Comparison of ENCODE assay signal across 8 mouse cellular contexts in the genomic region with DNA sequence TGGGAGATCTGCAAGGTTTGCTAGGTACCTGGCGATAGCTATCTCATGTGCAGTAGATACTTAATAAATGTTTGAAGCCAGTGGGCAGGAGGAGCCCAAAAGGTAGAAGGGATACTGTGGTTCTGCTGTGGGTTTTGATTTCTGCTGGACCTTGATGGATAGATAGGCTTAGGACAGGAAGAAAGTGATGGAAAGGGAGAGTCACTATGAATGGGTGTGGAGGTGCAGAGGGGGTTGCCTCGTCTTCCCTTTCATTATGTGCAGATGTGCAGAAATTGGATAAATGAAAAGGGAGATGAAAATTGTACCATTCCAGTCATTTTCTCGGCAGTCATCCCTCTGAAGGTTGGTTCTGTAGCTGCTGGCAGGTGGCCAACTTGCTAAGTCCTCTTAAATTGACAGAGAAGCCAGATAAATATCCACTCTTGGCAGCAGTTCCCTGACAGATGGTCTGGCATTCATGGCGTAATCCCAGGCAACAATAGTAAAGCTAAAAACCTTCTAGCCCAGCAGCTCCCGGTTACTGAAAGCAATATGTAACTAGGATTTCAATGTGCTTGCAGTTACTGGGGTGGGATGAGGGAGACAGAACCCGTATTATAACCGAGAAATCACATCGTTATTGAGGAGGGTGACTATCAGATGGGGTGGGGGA.
DNase-seq lines count a peak whose midpoint lies in the region; ATAC-seq and TF ChIP-seq lines count a peak whose summit lies in the region.

No protein-coding gene starts in this region.

- H3K4me1 ChIP-seq in lung, embryonic 14.5 days (ENCODE audit: insufficient read depth): 0 out of 2 replicates have a peak, but pooled peaks cover 2% of the 10 kb centered on the region
- H3K4me1 ChIP-seq in lung, adult 2 months (ENCODE audit: control insufficient read depth, insufficient read depth, low read length): no peaks in the 10 kb centered on the region
- H3K4me1 ChIP-seq in neural tube, embryonic 11.5 days (ENCODE audit: control insufficient read depth, insufficient read depth, low read length): no peaks in the 10 kb centered on the region

- H3K36me3 ChIP-seq in lung, embryonic 14.5 days (ENCODE audit: insufficient read depth): no peaks in the 10 kb centered on the region
- no peaks in the 10 kb centered on the region for H3K36me3 ChIP-seq in neural tube, embryonic 11.5 days (ENCODE audit: control insufficient read depth, insufficient read depth, low read length)

- peak; percentile 91 for DNase-seq in lung, embryonic 14.5 days
- no peak for DNase-seq in lung, adult 2 months
- DNase-seq in cerebellum, postnatal 4 days (ENCODE audit: low spot score in 2 of 2): peak; percentile 66 to 86
- DNase-seq in gastrocnemius, adult 2 months: peak; percentile 29
- DNase-seq in left cerebral cortex, adult 8-10 months (ENCODE audit: low spot score in 2 of 2): peak; percentile 55 to 81
- peak; percentile 34 for DNase-seq in neural tube, embryonic 11.5 days (ENCODE audit: low spot score)
- DNase-seq in B cell, adult 2 months: no peak

- H3K27ac ChIP-seq in lung, embryonic 14.5 days (ENCODE audit: low read depth): no peak overlapping the region
- no peak overlapping the region for H3K27ac ChIP-seq in gastrocnemius, adult 2 months
- no peak overlapping the region for H3K27ac ChIP-seq in neural tube, embryonic 11.5 days (ENCODE audit: low read depth, low read length)

- no peak overlapping the region for H3K9ac ChIP-seq in lung, embryonic 14.5 days
- H3K9ac ChIP-seq in neural tube, embryonic 11.5 days (ENCODE audit: low read length): no peak overlapping the region

- intact Hi-C loops in gastrocnemius, adult 2 months (cut with DNase I): no loop called here

- H3K27me3 ChIP-seq in lung, embryonic 14.5 days (ENCODE audit: insufficient read depth, low read length): no peaks in the 10 kb centered on the region
- no peaks in the 10 kb centered on the region for H3K27me3 ChIP-seq in neural tube, embryonic 11.5 days (ENCODE audit: control insufficient read depth, insufficient read depth, low read length)

- TF ChIP-seq CTCF in lung, embryonic 14.5 days (IDR thresholded peaks at IDR 0.05; ENCODE audit: low read depth): no peak
- no peak for TF ChIP-seq CTCF in lung, adult 2 months (IDR thresholded peaks at IDR 0.05; ENCODE audit: insufficient read depth, low read length)
- TF ChIP-seq CTCF in gastrocnemius, adult 2 months (IDR thresholded peaks at IDR 0.05): no peak

- TF ChIP-seq POLR2A in lung, adult 2 months (IDR thresholded peaks at IDR 0.05; ENCODE audit: borderline replicate concordance, extremely low read depth, low read depth, low read length): no peak

- ATAC-seq in lung, embryonic 14.5 days (ENCODE audit: insufficient read depth): peak; percentile 84
- no peak for ATAC-seq in neural tube, embryonic 11.5 days (ENCODE audit: insufficient read depth, low FRiP score, low TSS enrichment)
- ATAC-seq in megakaryocyte-erythroid progenitor cell, adult 5-6 weeks (replicated peaks; ENCODE audit: low FRiP score, low TSS enrichment, poor library complexity, severe bottlenecking): no peak

- peak overlapping the region; percentile 18; the same call in 1 of the 2 replicates for H3K4me2 ChIP-seq in lung, embryonic 14.5 days
- no peak overlapping the region for H3K4me2 ChIP-seq in neural tube, embryonic 11.5 days (ENCODE audit: low read depth)

- no peaks in the 10 kb centered on the region for H3K9me3 ChIP-seq in lung, embryonic 14.5 days (ENCODE audit: low read depth, low read length)
- H3K9me3 ChIP-seq in neural tube, embryonic 11.5 days (ENCODE audit: control insufficient read depth, low read length): no peaks in the 10 kb centered on the region

- H3K4me3 ChIP-seq in lung, embryonic 14.5 days (ENCODE audit: low read depth, low read length): no peak overlapping the region
- no peak overlapping the region for H3K4me3 ChIP-seq in lung, adult 2 months (replicated peaks; ENCODE audit: extremely low read depth, low read depth, low read length)
- no peak overlapping the region for H3K4me3 ChIP-seq in gastrocnemius, adult 2 months
- no peak overlapping the region for H3K4me3 ChIP-seq in neural tube, embryonic 11.5 days (ENCODE audit: low read depth, low read length)

- WGBS in lung, embryonic 14.5 days: 27% methylated on average over 8 of the region's 8 CpGs
- 48% methylated on average over 8 of the region's 8 CpGs for WGBS in lung, adult 2 months
- WGBS in neural tube, embryonic 11.5 days: 55% methylated on average over 8 of the region's 8 CpGs

Comparison
In these comparisons a context has a peak if more than half of its experiments do, and no peak if none do; other contexts are left out.
1. DNase-seq: peak in lung, embryonic 14.5 days (single experiment), cerebellum, postnatal 4 days (2 of 2), gastrocnemius, adult 2 months (single experiment), left cerebral cortex, adult 8-10 months (2 of 2) and neural tube, embryonic 11.5 days (single experiment); none in lung, adult 2 months (single experiment) and B cell, adult 2 months (0 of 2).